Mouse (Mus musculus) layer of hippocampus, adult 9-11 months (tissue): ENCODE results near the gene Edem1.
A peak's percentile ranks its signal among the peaks of the same experiment; 100 is the strongest.

Source experiments
- DNase-seq: peaks from one replicate; pipeline ENCODE4 v3.0.0; 2022

Gene Edem1

GRCm38 (mm10) chr6:108828234-108828868 is at the start of gene Edem1:
TSS of gene Edem1 (plus strand) at chr6:108828641.
- DNase-seq = peak; percentile 98

GRCm38 (mm10) chr6:108781865-108782264 is 46.6 kb upstream of the Edem1 start:
- peak; percentile 45 for DNase-seq

GRCm38 (mm10) chr6:108782526-108783183 is 45.8 kb upstream of the Edem1 start, which contains the start of gene Arl8b:
TSS of gene Arl8b (plus strand) at chr6:108783099.
- peak; percentile 93 for DNase-seq

GRCm38 (mm10) chr6:108783184-108783881 is 45.1 kb upstream of the Edem1 start:
- DNase-seq = peak; percentile 46

GRCm38 (mm10) chr6:108784056-108784455 is 44.4 kb upstream of the Edem1 start:
- no peak for DNase-seq

GRCm38 (mm10) chr6:108784796-108785195 is 43.6 kb upstream of the Edem1 start:
- DNase-seq = no peak

- no peak for DNase-seq
Measured at GRCm38 (mm10) chr6:108785551-108785950, 42.9 kb upstream of the Edem1 start.

- DNase-seq = no peak
Measured at GRCm38 (mm10) chr6:108791498-108791897, 36.9 kb upstream of the Edem1 start.

GRCm38 (mm10) chr6:108795912-108796311 is 32.5 kb upstream of the Edem1 start:
- no peak for DNase-seq

GRCm38 (mm10) chr6:108796706-108797105 is 31.7 kb upstream of the Edem1 start:
- DNase-seq = no peak

- no peak for DNase-seq
Measured at GRCm38 (mm10) chr6:108805194-108805593, 23.2 kb upstream of the Edem1 start.

GRCm38 (mm10) chr6:108805871-108806270 is 22.6 kb upstream of the Edem1 start:
- no peak for DNase-seq

GRCm38 (mm10) chr6:108807446-108807845 is 21.0 kb upstream of the Edem1 start:
- no peak for DNase-seq

- no peak for DNase-seq
Measured at GRCm38 (mm10) chr6:108808786-108809185, 19.7 kb upstream of the Edem1 start.

- no peak for DNase-seq
Measured at GRCm38 (mm10) chr6:108810237-108810636, 18.2 kb upstream of the Edem1 start.

GRCm38 (mm10) chr6:108812134-108812533 is 16.3 kb upstream of the Edem1 start:
- no peak for DNase-seq

- no peak for DNase-seq
Measured at GRCm38 (mm10) chr6:108817510-108817909, 10.9 kb upstream of the Edem1 start.

- DNase-seq = peak; percentile 60
Measured at GRCm38 (mm10) chr6:108824816-108825545, 3.5 kb upstream of the Edem1 start.

- peak; percentile 67 for DNase-seq
Measured at GRCm38 (mm10) chr6:108826070-108826469, 2.4 kb upstream of the Edem1 start.

- no peak for DNase-seq
Measured at GRCm38 (mm10) chr6:108827336-108827920, 1.0 kb upstream of the Edem1 start.

- no peak for DNase-seq
Measured at GRCm38 (mm10) chr6:108828872-108829271, 431 bp downstream of the Edem1 start.
